Mouse (Mus musculus) liver, embryonic 14.5 days (tissue): ENCODE results near the gene Wdr75.

Experiments
- CTCF ChIP-seq: IDR thresholded peaks from 2 replicates; pipeline ENCODE4 v1.5.1; 2016; ENCODE audit warnings: antibody characterized with exemption, low read depth, control low read depth
- EP300 ChIP-seq: IDR thresholded peaks from 2 replicates; pipeline ENCODE4 v1.6.1; 2016; ENCODE audit warnings: antibody characterized with exemption, low read depth

- TF ChIP-seq CTCF (no peak), EP300 (no peak)
Observed at GRCm38 (mm10) chr1:45838271-45838670, 43.3 kb downstream of the Wdr75 start.
